Mouse (Mus musculus): Measurements from ENCODE around the gene Wars. TPM values are rescaled to one million over a fixed set of nuclear protein-coding genes. Genes with fewer than 3 reads are reported as not detected.

Gene Wars
- 25.6 and 25.9 TPM in 2 replicates for polyA plus RNA-seq (2015; fragmentation: Nextera tagmentation; extraction: Ambion mirVana)

DNA sequence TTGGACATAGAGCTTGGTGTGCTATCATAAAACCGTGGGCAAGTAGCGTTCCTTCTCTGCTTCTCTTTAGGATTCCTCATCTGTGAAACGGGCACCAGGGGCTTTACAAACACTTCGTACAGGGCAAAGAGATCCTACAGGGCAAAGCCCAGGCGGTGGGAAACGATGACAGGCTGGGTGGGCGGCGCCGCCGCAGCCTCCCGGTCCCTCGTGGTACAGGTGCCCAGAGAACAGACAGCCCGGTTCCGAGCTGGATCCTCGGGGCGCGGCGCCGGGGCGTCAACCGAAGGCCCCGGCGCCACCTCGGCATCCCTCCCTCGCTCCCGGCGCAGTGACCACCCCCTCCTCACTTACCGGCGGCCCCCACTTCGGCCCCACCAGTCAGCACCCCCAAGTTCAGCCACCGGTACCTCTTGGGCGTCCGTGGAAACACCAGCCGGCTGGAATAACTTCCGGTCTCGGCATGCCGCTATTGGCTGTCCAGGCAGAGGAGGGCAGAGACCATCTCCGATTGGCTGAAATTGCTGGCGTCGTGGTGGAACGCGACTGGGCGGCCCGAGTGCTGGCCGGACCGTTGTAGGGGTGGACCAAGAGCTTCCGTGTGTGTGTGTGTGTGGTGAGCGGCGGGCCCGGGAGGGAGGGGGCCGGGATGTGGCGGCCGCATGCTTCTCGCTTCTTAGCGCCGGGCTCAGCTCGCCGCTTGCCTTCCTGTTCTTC is at the start of gene Wars:
Gene Wars, minus strand, starts transcription at position 460 of the 717 bp plus-strand sequence.
- peak within 1 kb of the TSS; percentile 54 for H3K27ac ChIP-seq (replicated peaks)
- peaks cover 12% of the 10 kb centered on the region for H3K36me3 ChIP-seq (replicated peaks)
- peak within 1 kb of the TSS; percentile 73 for H3K9ac ChIP-seq
- peak; percentile 100 for ATAC-seq (ENCODE audit: insufficient read depth)
- no peaks in the 10 kb centered on the region for H3K9me3 ChIP-seq (replicated peaks)
- H3K27me3 ChIP-seq: no peaks in the 10 kb centered on the region
- peaks cover 28% of the 10 kb centered on the region for H3K4me1 ChIP-seq (replicated peaks)
- H3K4me3 ChIP-seq (replicated peaks): peak within 1 kb of the TSS; percentile 81
- WGBS (ENCODE audit: insufficient replicate concordance): under 1% methylated on average over 58 of the region's 58 CpGs
- peak within 1 kb of the TSS; percentile 89 for H3K4me2 ChIP-seq

DNA sequence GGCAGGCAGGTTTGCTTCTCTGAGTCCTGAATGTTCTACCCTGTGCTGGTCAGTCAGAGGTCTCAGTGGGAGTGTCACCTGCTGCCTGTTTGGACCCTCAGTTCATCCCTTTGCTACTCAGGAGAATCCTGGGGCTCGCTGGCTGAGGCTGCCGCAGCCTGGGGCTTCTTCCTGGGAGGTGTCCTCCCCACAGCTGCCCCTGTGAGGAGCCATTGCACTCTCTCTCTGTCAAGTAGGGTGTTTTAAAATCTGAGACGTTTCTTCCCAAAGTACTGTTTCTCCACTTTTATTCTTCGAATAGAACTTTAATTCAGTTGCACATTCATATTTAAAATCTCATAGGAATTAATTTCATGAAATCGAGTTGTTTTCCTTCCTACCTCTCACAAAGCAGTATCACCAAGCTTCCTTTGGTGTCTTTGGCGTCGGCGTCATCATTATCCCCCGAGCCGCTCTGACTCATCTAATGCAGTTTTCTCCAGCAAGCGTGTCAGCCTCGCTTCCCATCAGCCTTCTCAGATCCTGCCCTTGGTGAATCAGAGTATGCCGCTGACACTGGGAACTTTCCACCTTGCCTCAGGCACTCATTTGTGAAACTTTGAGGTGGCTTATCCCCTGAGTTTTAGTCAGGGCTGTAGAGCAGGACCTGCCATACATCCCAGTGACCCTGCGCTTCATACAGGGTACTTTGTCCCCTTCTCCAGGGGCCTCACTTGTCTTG is 48.4 kb upstream of the Wars start:
- H3K4me1 ChIP-seq (replicated peaks): no peaks in the 10 kb centered on the region
- H3K36me3 ChIP-seq (replicated peaks): no peaks in the 10 kb centered on the region
- no peak overlapping the region for H3K4me2 ChIP-seq
- ATAC-seq (ENCODE audit: insufficient read depth): no peak
- H3K9me3 ChIP-seq (replicated peaks): no peaks in the 10 kb centered on the region
- 75% methylated on average over 14 of the region's 14 CpGs for WGBS (ENCODE audit: insufficient replicate concordance)
- H3K4me3 ChIP-seq (replicated peaks): no peak overlapping the region
- H3K27ac ChIP-seq (replicated peaks): no peak overlapping the region
- no peak overlapping the region for H3K9ac ChIP-seq
- no peaks in the 10 kb centered on the region for H3K27me3 ChIP-seq

DNA sequence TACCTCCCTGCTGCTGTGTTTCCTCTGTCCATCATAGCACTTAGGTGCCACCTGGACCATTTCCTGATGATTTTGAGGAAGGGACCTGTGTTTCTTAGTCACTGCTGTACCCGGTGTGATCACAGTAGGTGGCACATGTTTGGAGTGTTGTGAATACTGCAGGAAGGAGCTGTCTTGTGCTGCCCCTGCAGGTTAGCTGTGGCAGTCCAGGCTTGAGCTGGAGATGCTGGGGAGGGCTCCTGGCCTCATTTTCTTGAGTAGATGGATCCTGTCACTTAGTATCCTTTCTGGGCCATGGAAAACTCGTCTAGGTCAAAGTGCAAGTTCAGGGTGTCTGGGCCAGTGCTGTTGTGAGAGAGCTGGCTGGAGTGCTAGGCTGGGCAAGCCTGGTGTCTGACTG is 47.3 kb upstream of the Wars start:
- Histone ChIP-seq H3K4me1 (replicated peaks) (no peaks in the 10 kb centered on the region; the same call in 1 of the 2 replicates), H3K27me3 (no peaks in the 10 kb centered on the region), H3K4me2 (no peak overlapping the region), H3K27ac (replicated peaks) (no peak overlapping the region), H3K9ac (no peak overlapping the region), H3K36me3 (replicated peaks) (no peaks in the 10 kb centered on the region), H3K9me3 (replicated peaks) (no peaks in the 10 kb centered on the region), H3K4me3 (replicated peaks) (no peak overlapping the region)
- 46% methylated on average over 2 of the region's 2 CpGs for WGBS (ENCODE audit: insufficient replicate concordance)
- no peak for ATAC-seq (ENCODE audit: insufficient read depth)

DNA sequence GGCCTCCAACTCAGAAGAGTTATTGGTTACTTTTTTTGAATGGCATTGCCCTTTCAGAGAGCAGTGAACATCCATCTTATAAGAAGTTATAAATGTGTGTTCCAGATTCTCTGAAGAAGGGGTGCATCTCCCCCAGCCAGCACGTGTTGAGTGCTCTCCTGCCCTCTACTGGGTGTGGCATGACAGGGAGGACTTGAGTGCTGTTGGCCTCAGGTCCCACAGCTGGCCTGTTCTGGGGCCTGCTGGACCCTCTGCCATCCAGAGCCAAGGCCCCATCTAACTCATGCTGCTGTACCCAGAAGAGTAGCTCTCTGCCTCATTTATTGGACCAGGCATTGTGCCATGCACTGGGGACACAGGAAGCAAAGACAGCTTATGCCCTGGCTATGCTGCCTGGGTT is 46.3 kb upstream of the Wars start:
- WGBS (ENCODE audit: insufficient replicate concordance): 26% methylated on average over 1 of the region's 1 CpGs
- Histone ChIP-seq H3K4me2 (no peak overlapping the region), H3K27ac (replicated peaks) (no peak overlapping the region), H3K9ac (no peak overlapping the region), H3K4me3 (replicated peaks) (no peak overlapping the region), H3K36me3 (replicated peaks) (no peaks in the 10 kb centered on the region), H3K27me3 (no peaks in the 10 kb centered on the region), H3K4me1 (replicated peaks) (no peaks in the 10 kb centered on the region; the same call in 1 of the 2 replicates), H3K9me3 (replicated peaks) (no peaks in the 10 kb centered on the region)
- no peak for ATAC-seq (ENCODE audit: insufficient read depth)

DNA sequence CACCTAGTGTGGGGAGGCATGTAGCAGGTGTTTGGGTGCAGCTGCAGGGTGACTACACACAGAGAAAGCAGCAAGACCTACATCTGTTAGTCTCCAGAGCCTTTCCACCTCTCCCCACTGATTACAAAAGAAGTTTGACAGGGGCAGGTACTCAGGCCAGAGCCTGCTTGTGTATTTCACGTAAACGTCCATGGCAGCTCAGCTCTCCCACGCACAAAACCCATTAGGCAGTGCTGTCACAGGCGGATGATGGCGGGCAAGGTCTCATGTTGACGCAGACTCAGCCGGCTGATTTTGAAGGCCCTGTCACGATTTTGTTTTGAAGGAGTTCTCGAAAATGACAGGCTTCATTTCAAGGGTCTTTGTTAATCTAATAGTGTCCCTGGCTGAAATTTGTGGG is 45.3 kb upstream of the Wars start:
- ATAC-seq (ENCODE audit: insufficient read depth): no peak
- 73% methylated on average over 9 of the region's 9 CpGs for WGBS (ENCODE audit: insufficient replicate concordance)
- no peak overlapping the region for H3K4me3 ChIP-seq (replicated peaks)

DNA sequence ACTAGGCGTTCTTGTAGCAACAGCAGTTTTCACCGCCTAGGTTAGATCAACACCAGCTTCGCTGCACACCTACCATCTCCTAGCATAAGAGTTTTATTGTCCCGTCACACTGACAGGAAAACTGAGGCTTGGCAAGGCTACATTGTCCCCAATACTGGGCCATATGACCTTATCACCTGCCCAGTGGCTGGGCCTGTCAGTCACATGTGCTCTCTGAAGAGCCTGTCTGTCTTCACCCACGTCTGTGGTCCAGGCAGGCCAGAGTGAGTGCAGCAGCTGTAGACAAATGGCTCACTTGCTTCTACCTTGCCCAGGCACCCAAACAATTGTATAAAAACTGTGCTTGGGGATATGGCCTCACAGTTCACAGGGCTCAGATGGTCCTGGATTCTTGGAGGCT is 44.9 kb upstream of the Wars start:
- Histone ChIP-seq H3K4me3 (replicated peaks) (no peak overlapping the region), H3K4me1 (replicated peaks) (no peaks in the 10 kb centered on the region; the same call in 1 of the 2 replicates), H3K4me2 (no peak overlapping the region), H3K9ac (no peak overlapping the region), H3K36me3 (replicated peaks) (no peaks in the 10 kb centered on the region), H3K27ac (replicated peaks) (no peak overlapping the region), H3K27me3 (no peaks in the 10 kb centered on the region), H3K9me3 (replicated peaks) (no peaks in the 10 kb centered on the region)
- WGBS (ENCODE audit: insufficient replicate concordance): 72% methylated on average over 5 of the region's 5 CpGs
- ATAC-seq (ENCODE audit: insufficient read depth): no peak

More for the DNA sequence above, 45.3 kb upstream of the Wars start:
- Histone ChIP-seq H3K9ac (no peak overlapping the region), H3K36me3 (replicated peaks) (no peaks in the 10 kb centered on the region), H3K4me1 (replicated peaks) (no peaks in the 10 kb centered on the region; the same call in 1 of the 2 replicates), H3K27ac (replicated peaks) (no peak overlapping the region), H3K9me3 (replicated peaks) (no peaks in the 10 kb centered on the region), H3K4me2 (no peak overlapping the region), H3K27me3 (no peaks in the 10 kb centered on the region)

DNA sequence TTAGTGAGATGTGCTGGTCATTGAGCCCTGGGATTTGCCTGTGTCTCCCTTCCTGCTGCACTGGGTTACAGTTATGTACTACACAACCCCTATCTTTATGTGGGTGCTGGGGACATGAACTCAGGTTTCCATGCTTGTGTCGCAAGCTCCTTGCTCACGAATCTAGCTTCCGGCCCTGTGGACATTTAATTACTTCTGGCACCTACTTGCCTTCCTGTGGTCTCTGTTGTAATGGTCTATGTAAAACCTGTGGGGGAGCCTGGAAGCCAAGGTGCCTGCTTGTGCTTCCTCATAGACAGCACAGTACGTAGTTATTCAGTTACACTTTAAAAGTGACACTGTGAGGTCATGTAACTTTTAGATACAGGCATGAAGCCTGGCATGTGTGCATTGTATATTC is 43.5 kb upstream of the Wars start:
- WGBS (ENCODE audit: insufficient replicate concordance): 55% methylated on average over 4 of the region's 4 CpGs
- H3K4me1 ChIP-seq (replicated peaks): no peaks in the 10 kb centered on the region; the same call in 1 of the 2 replicates
- ATAC-seq (ENCODE audit: insufficient read depth): no peak

DNA sequence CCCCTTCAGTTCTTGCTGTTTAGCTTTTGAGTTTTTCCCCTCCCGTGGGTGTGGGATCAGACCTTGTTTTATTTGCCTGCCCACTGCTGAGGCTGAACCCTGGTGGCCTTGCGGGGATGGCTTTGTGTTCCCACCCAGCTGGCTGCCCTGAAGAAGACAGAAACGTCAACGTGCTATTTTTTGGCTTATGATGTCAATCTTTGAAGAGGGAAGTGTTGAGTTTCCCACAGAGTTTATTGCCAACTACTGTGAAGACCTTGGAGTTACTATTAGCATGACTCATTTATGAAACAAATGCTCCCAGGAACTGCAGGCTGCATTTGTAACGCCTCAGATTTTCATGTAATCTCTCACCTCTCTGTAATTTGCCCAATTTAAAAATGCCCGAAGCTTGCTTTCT is 42.9 kb upstream of the Wars start:
- Histone ChIP-seq H3K9me3 (replicated peaks) (no peaks in the 10 kb centered on the region), H3K27me3 (no peaks in the 10 kb centered on the region), H3K4me1 (replicated peaks) (no peaks in the 10 kb centered on the region; the same call in 1 of the 2 replicates), H3K36me3 (replicated peaks) (no peaks in the 10 kb centered on the region), H3K4me2 (no peak overlapping the region), H3K27ac (replicated peaks) (no peak overlapping the region), H3K9ac (no peak overlapping the region), H3K4me3 (replicated peaks) (no peak overlapping the region)
- ATAC-seq (ENCODE audit: insufficient read depth): no peak
- WGBS (ENCODE audit: insufficient replicate concordance): 36% methylated on average over 6 of the region's 6 CpGs

More for the DNA sequence above, 43.5 kb upstream of the Wars start:
- Histone ChIP-seq H3K4me3 (replicated peaks) (no peak overlapping the region), H3K27ac (replicated peaks) (no peak overlapping the region), H3K9me3 (replicated peaks) (no peaks in the 10 kb centered on the region), H3K9ac (no peak overlapping the region), H3K36me3 (replicated peaks) (no peaks in the 10 kb centered on the region), H3K4me2 (no peak overlapping the region), H3K27me3 (no peaks in the 10 kb centered on the region)

DNA sequence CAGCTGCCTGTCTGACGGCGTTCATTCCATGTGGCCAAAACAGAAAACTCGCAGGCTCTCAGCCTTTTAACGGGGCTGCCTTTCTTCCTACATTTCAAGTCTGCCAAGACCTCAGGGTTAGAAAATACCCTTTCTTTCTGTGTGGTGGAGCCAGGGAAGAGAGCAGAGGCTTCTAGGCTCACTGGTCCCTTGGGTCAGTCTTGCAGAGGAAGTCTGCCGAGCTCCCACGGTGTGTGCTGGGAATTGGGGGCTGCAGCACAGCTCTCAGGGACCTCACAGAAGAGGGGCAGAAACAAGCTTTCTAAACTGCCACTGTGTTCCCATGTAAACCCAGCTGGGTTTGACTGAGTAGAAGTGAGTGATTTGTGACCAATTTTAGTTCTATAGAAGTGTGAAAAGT is 40.3 kb upstream of the Wars start:
- WGBS (ENCODE audit: insufficient replicate concordance): 72% methylated on average over 6 of the region's 6 CpGs
- no peak for ATAC-seq (ENCODE audit: insufficient read depth)
- no peak overlapping the region for H3K9ac ChIP-seq
- H3K36me3 ChIP-seq (replicated peaks): no peaks in the 10 kb centered on the region
- no peaks in the 10 kb centered on the region for H3K27me3 ChIP-seq
- no peak overlapping the region for H3K4me2 ChIP-seq
- H3K4me3 ChIP-seq (replicated peaks): no peak overlapping the region
- no peaks in the 10 kb centered on the region for H3K9me3 ChIP-seq (replicated peaks)
- no peak overlapping the region for H3K27ac ChIP-seq (replicated peaks)
- H3K4me1 ChIP-seq (replicated peaks): no peaks in the 10 kb centered on the region; the same call in 1 of the 2 replicates

DNA sequence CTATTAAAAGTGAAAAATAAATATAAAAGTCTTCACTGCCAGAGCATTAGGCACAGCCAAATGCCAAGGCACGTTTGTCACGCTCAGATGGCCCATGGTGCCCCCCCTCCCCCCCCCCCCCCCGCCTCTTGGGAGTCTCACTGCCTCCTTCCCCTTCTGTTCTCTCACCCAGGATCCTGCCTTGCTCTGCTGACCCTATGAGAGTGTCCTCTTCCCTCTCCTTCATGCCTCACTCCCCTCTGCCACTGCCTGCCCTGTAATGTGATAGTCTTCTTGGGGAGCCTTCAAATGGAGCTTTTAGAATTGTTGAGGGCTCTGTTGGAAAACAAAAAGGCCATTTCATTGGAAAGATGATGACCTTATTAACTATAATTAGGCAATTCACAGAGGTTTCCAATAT is 38.1 kb upstream of the Wars start:
- no peaks in the 10 kb centered on the region; the same call in 1 of the 2 replicates for H3K4me1 ChIP-seq (replicated peaks)
- H3K36me3 ChIP-seq (replicated peaks): no peaks in the 10 kb centered on the region
- no peaks in the 10 kb centered on the region for H3K27me3 ChIP-seq
- no peak for ATAC-seq (ENCODE audit: insufficient read depth)
- H3K4me3 ChIP-seq (replicated peaks): no peak overlapping the region
- H3K9ac ChIP-seq: no peak overlapping the region
- WGBS (ENCODE audit: insufficient replicate concordance): 45% methylated on average over 2 of the region's 3 CpGs
- H3K4me2 ChIP-seq: no peak overlapping the region
- no peak overlapping the region for H3K27ac ChIP-seq (replicated peaks)
- no peaks in the 10 kb centered on the region for H3K9me3 ChIP-seq (replicated peaks)

DNA sequence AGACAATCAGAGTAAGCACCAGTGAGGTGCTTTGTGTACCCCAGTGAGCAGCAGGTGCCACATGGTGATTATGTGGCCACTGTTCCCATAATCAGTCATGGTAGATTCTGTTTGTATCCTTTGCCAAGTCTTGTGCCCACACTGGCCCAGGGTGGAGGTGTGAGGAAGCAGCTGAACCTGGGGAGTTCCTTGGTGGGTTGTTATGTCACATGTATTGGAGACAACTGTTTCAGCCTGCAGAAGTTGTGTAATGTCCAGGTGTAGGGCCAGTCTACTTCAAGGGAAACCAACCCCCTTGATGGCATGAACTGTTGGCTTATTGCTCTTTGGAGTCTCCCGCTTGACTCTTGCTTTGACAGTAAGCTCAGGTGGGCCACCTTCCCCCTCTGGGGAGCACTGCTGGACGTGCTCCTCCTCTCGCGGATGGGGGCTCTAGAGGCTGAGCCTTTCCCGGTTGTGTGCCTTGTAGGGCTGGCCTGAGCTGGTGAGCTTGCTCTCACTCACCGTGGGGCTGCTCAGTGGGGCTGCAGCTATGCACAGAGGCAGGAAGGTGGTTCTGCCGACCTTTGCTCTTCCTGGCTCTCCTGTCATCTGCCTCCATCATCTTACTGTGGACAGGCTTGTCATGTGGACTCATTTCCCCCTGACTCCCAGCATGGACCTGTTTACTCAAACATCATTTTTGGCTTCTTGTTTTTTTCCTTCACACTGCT is 37.5 kb upstream of the Wars start:
- Histone ChIP-seq H3K4me3 (replicated peaks) (no peak overlapping the region), H3K9ac (no peak overlapping the region), H3K9me3 (replicated peaks) (no peaks in the 10 kb centered on the region), H3K27me3 (no peaks in the 10 kb centered on the region), H3K36me3 (replicated peaks) (no peaks in the 10 kb centered on the region), H3K27ac (replicated peaks) (no peak overlapping the region), H3K4me1 (replicated peaks) (no peaks in the 10 kb centered on the region; the same call in 1 of the 2 replicates), H3K4me2 (no peak overlapping the region)
- ATAC-seq (ENCODE audit: insufficient read depth): no peak
- 58% methylated on average over 7 of the region's 7 CpGs for WGBS (ENCODE audit: insufficient replicate concordance)

Measured in liver, embryonic 15.5 days (tissue).